Mouse (Mus musculus): ENCODE results near the gene Slc36a4.

- TF ChIP-seq TAL1 (IDR thresholded peaks at IDR 0.05; ENCODE audit: low read length), result no peak
- no peak for TF ChIP-seq GATA1 (IDR thresholded peaks at IDR 0.05; ENCODE audit: low read length)
Observed at GRCm38 (mm10) chr9:15734056-15734866, 24.7 kb downstream of the Slc36a4 start.

Data from erythroblast, embryonic 14.5 days (primary cell).